Mouse (Mus musculus): ENCODE measurements around the gene Spry2. TPM values are rescaled to one million over a fixed set of nuclear protein-coding genes. Genes with fewer than 3 reads are reported as not detected.

The Spry2 gene
- polyA plus RNA-seq (2015; fragmentation: Nextera tagmentation; extraction: Ambion mirVana), result 88.9 and 99.8 TPM in 2 replicates

DNA sequence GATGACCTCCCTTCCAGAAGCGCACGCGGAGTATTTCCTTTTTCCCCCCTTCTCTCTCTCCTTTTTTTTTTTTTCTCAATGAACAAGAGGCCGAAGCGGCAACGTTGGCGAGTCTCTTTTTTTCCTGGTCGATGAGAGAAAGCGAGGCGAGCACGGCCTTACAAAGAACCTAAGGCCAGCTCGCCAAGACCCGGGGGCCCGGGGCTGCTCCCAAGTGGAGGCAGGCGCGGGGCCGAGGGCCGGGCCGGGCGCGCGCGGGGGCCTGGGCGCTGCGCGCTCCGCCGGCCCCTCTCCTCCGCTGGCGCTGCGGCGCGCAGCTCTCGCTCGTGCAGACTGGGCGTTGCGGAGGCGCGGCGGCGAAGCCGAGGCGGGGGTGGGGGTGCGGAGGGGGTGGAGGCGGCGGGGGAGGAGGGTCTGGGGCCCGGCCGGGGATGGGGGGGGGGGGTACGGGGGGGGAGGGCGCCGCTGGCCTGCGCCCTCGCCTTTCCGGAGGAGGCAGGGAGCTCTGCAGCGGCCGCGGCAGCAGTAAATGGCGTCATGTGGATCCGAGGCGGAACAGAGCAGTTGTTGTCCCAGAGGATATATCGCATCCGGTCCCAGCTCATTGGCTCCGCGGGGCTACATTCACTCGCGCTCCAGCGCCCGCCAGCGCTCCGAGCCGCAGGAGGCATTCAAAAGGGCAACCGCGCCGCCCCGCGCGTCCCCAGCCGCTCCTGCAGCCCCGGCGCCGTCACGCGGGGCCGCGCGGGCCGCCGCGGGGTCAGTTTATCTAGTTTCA, at the start of gene Spry2:
TSS of gene Spry2 (minus strand) at position 29 of the 778 bp plus-strand sequence.
- DNase-seq (ENCODE audit: low spot score), result peak; percentile 98

DNA sequence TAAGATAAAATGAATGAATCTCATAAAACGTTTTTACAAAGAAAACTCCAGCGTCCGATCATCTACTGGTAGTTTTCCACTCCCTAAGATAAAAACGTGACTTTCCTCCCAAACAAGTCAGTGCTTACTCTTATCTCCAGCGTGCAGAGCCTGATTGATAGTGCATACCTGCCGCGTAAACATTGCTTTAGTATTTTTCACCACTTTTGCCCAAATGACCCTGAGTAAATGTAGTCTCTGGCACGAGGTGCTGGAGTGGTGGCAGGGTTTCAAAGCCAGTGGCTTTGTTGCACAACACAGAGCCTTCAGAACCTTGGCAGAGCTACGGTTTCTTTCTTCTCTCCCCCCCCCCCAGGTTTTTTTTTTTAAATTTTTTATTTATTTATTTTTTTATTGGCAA, 44.7 kb upstream of the Spry2 start:
- Histone ChIP-seq H3K9ac (replicated peaks; ENCODE audit: low read depth) (no peak overlapping the region), H3K27me3 (replicated peaks; ENCODE audit: insufficient read depth, low read length) (no peaks in the 10 kb centered on the region), H3K9me3 (ENCODE audit: low read length) (no peaks in the 10 kb centered on the region), H3K4me3 (ENCODE audit: low read depth, low read length) (no peak overlapping the region), H3K36me3 (ENCODE audit: insufficient read depth, low read length) (no peaks in the 10 kb centered on the region), H3K4me2 (replicated peaks; ENCODE audit: low read depth, low read length) (peak overlapping the region; percentile 32; the same call in 1 of the 2 replicates), H3K27ac (ENCODE audit: low read length) (no peak overlapping the region), H3K4me1 (ENCODE audit: insufficient read depth, low read depth, low read length) (no peaks in the 10 kb centered on the region)
- WGBS, result 19% methylated on average over 9 of the region's 9 CpGs
- peak; percentile 70 for DNase-seq (ENCODE audit: low spot score)
- no peak for TF ChIP-seq EP300 (IDR thresholded peaks at IDR 0.05)
- no peak for TF ChIP-seq CTCF (IDR thresholded peaks at IDR 0.05)
- ATAC-seq, result peak; percentile 81

More for the DNA sequence above, at the start of gene Spry2:
- H3K4me3 ChIP-seq (ENCODE audit: low read depth, low read length), result peak within 1 kb of the TSS; percentile 79
- peak within 1 kb of the TSS; percentile 94 for H3K9ac ChIP-seq (replicated peaks; ENCODE audit: low read depth)
- peak within 1 kb of the TSS; percentile 92 for H3K4me2 ChIP-seq (replicated peaks; ENCODE audit: low read depth, low read length)
- peak within 1 kb of the TSS; percentile 99 for H3K27ac ChIP-seq (ENCODE audit: low read length)
- H3K4me1 ChIP-seq (ENCODE audit: insufficient read depth, low read depth, low read length), result no peaks in the 10 kb centered on the region
- H3K27me3 ChIP-seq (replicated peaks; ENCODE audit: insufficient read depth, low read length), result no peaks in the 10 kb centered on the region
- H3K9me3 ChIP-seq (ENCODE audit: low read length), result no peaks in the 10 kb centered on the region
- no peaks in the 10 kb centered on the region for H3K36me3 ChIP-seq (ENCODE audit: insufficient read depth, low read length)
- under 1% methylated on average over 37 of the region's 89 CpGs for WGBS
- ATAC-seq, result peak; percentile 95
- TF ChIP-seq EP300 (IDR thresholded peaks at IDR 0.05), result no peak
- TF ChIP-seq CTCF (IDR thresholded peaks at IDR 0.05), result peak; percentile 26; the same call in 1 of the 2 replicates

- DNase-seq (ENCODE audit: low spot score), result no peak
Measured at GRCm38 (mm10) chr14:105926726-105927125, 30.1 kb upstream of the Spry2 start.

GRCm38 (mm10) chr14:105925305-105925704, 28.7 kb upstream of the Spry2 start:
- no peak overlapping the region for H3K9ac ChIP-seq (replicated peaks; ENCODE audit: low read depth)
- no peaks in the 10 kb centered on the region for H3K9me3 ChIP-seq (ENCODE audit: low read length)
- no peak overlapping the region for H3K27ac ChIP-seq (ENCODE audit: low read length)
- WGBS, result 71% methylated on average over 2 of the region's 2 CpGs
- no peak overlapping the region for H3K4me2 ChIP-seq (replicated peaks; ENCODE audit: low read depth, low read length)
- H3K4me1 ChIP-seq (ENCODE audit: insufficient read depth, low read depth, low read length), result peaks cover 7% of the 10 kb centered on the region; the same call in 1 of the 2 replicates
- ATAC-seq (no peak), DNase-seq (ENCODE audit: low spot score) (no peak)
- H3K36me3 ChIP-seq (ENCODE audit: insufficient read depth, low read length), result no peaks in the 10 kb centered on the region
- no peaks in the 10 kb centered on the region for H3K27me3 ChIP-seq (replicated peaks; ENCODE audit: insufficient read depth, low read length)
- H3K4me3 ChIP-seq (ENCODE audit: low read depth, low read length), result no peak overlapping the region
- TF ChIP-seq CTCF (IDR thresholded peaks at IDR 0.05) (no peak), EP300 (IDR thresholded peaks at IDR 0.05) (no peak)

More at GRCm38 (mm10) chr14:105926726-105927125, 30.1 kb upstream of the Spry2 start:
- Histone ChIP-seq H3K9me3 (ENCODE audit: low read length) (no peaks in the 10 kb centered on the region), H3K4me2 (replicated peaks; ENCODE audit: low read depth, low read length) (no peak overlapping the region), H3K9ac (replicated peaks; ENCODE audit: low read depth) (no peak overlapping the region), H3K27me3 (replicated peaks; ENCODE audit: insufficient read depth, low read length) (no peaks in the 10 kb centered on the region), H3K4me1 (ENCODE audit: insufficient read depth, low read depth, low read length) (peaks cover 7% of the 10 kb centered on the region; the same call in 1 of the 2 replicates), H3K27ac (ENCODE audit: low read length) (no peak overlapping the region), H3K4me3 (ENCODE audit: low read depth, low read length) (no peak overlapping the region), H3K36me3 (ENCODE audit: insufficient read depth, low read length) (no peaks in the 10 kb centered on the region)
- 67% methylated on average over 9 of the region's 9 CpGs for WGBS
- TF ChIP-seq EP300 (IDR thresholded peaks at IDR 0.05) (no peak), CTCF (IDR thresholded peaks at IDR 0.05) (0 out of 2 replicates have a peak, but pooled peaks have one; percentile 2)
- ATAC-seq, result no peak

DNA sequence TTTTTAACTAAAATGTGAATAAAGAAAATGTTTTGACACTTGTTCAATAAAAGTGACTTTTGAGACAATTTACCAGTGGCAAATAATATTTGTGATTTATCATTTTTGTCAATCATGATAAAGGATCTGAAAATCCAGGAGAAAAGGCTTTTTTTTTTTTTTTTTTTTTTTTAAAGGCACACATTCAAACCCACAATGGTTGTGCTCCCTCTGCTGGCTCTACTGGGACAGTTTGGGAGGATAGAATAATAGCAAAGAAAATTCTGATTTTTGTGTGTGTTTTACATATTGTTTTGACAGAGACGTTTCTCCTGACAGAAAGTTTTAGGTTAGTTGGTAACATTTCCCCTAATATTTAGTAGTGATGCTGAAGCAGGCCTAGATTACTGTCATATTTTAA, 28.1 kb upstream of the Spry2 start:
- Histone ChIP-seq H3K4me1 (ENCODE audit: insufficient read depth, low read depth, low read length) (peaks cover 7% of the 10 kb centered on the region; the same call in 1 of the 2 replicates), H3K27me3 (replicated peaks; ENCODE audit: insufficient read depth, low read length) (no peaks in the 10 kb centered on the region), H3K27ac (ENCODE audit: low read length) (no peak overlapping the region), H3K9ac (replicated peaks; ENCODE audit: low read depth) (no peak overlapping the region), H3K4me3 (ENCODE audit: low read depth, low read length) (no peak overlapping the region), H3K4me2 (replicated peaks; ENCODE audit: low read depth, low read length) (no peak overlapping the region), H3K36me3 (ENCODE audit: insufficient read depth, low read length) (no peaks in the 10 kb centered on the region), H3K9me3 (ENCODE audit: low read length) (no peaks in the 10 kb centered on the region)
- ATAC-seq (no peak), DNase-seq (ENCODE audit: low spot score) (peak; percentile 51)
- 26% methylated on average over 1 of the region's 1 CpGs for WGBS
- TF ChIP-seq EP300 (IDR thresholded peaks at IDR 0.05), result no peak
- TF ChIP-seq CTCF (IDR thresholded peaks at IDR 0.05), result peak; percentile 66

GRCm38 (mm10) chr14:105922874-105923273, 26.3 kb upstream of the Spry2 start:
- H3K4me3 ChIP-seq (ENCODE audit: low read depth, low read length), result no peak overlapping the region
- no peaks in the 10 kb centered on the region for H3K9me3 ChIP-seq (ENCODE audit: low read length)
- H3K36me3 ChIP-seq (ENCODE audit: insufficient read depth, low read length), result no peaks in the 10 kb centered on the region
- DNase-seq (ENCODE audit: low spot score) (peak; percentile 62), ATAC-seq (peak; percentile 76)
- 0 out of 2 replicates have a peak overlapping the region, but pooled peaks have one; percentile 0 for H3K27ac ChIP-seq (ENCODE audit: low read length)
- H3K4me2 ChIP-seq (replicated peaks; ENCODE audit: low read depth, low read length), result no peak overlapping the region
- H3K9ac ChIP-seq (replicated peaks; ENCODE audit: low read depth), result no peak overlapping the region
- no peaks in the 10 kb centered on the region for H3K27me3 ChIP-seq (replicated peaks; ENCODE audit: insufficient read depth, low read length)
- WGBS, result 2% methylated on average over 8 of the region's 8 CpGs
- no peak for TF ChIP-seq EP300 (IDR thresholded peaks at IDR 0.05)
- TF ChIP-seq CTCF (IDR thresholded peaks at IDR 0.05), result no peak
- H3K4me1 ChIP-seq (ENCODE audit: insufficient read depth, low read depth, low read length), result peaks cover 7% of the 10 kb centered on the region; the same call in 1 of the 2 replicates
